Mouse (Mus musculus) lung, adult 2 months (tissue): ENCODE measurements around the gene Ppm1b.

ENCODE experiments used
- CTCF ChIP-seq: fragments of 200-500 bp; IDR thresholded peaks from 2 replicates; pipeline ENCODE4 v1.5.1; 2011; ENCODE audit warnings: mild to moderate bottlenecking, low read length, control low read depth; ENCODE audit not compliant: insufficient read depth
- POLR2A ChIP-seq: fragments of 200-500 bp; IDR thresholded peaks from 2 replicates; pipeline ENCODE4 v1.6.1; 2011; ENCODE audit warnings: low read depth, mild to moderate bottlenecking, control low read depth, low read length, borderline replicate concordance; ENCODE audit errors: extremely low read depth

DNA sequence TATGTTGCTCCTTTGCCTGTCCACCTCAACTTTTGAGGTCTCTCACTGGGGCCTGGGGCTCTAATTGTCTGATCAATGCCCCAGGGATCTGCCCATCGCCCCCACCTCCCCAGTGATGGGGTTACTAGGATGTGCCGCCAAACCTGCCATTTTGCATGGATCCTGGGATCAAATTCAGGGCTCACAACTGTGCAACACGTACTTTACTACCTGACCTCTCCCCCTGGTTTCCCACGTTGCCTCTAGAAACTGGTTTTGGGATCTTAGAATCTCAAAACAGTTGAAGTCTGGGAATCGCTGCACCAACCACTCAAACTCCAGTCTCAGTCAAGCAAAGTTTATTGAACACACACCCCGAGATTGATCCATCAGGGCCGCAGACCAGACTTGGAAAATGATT lies 101.7 kb downstream of the Ppm1b start:
- no peak for TF ChIP-seq CTCF
- no peak for TF ChIP-seq POLR2A
